Mouse (Mus musculus) liver, embryonic 14.5 days (tissue): ENCODE measurements around the gene Nbas. TPM values are rescaled to one million over a fixed set of nuclear protein-coding genes. Genes with fewer than 3 reads are reported as not detected.

Source experiments
- ATAC-seq: fragments of 200-750 bp; cut with Nextera tagmentation; 2 replicates; pipeline ENCODE4 v1.8.0; 2017; ENCODE audit warnings: moderate number of reproducible peaks, mild to moderate bottlenecking, moderate library complexity; ENCODE audit not compliant: insufficient read depth
- DNase-seq, 3 experiments: peaks; one replicate each; pipeline ENCODE4 v3.0.0-alpha.2; 2012 to 2013; ENCODE audit warnings: low read depth in 3 of 3, low spot score in 3 of 3
- H3K27ac ChIP-seq: fragments of 300-500 bp; sonication (generic); 2 replicates; pipeline ENCODE4 v1.5.1; 2014; ENCODE audit warnings: moderate library complexity, mild to moderate bottlenecking, control low read depth, inconsistent platforms
- H3K27me3 ChIP-seq: fragments of 300-500 bp; sonication (generic); 2 replicates; pipeline ENCODE4 v1.6.1; 2014; ENCODE audit warnings: mild to moderate bottlenecking, low read length, moderate library complexity; ENCODE audit not compliant: control insufficient read depth, insufficient read depth
- H3K36me3 ChIP-seq: fragments of 300-500 bp; sonication (generic); replicated peaks from 2 replicates; pipeline ENCODE4 v1.6.1; 2014; ENCODE audit warnings: low read depth; ENCODE audit not compliant: control insufficient read depth, insufficient read depth
- H3K4me1 ChIP-seq, 2 experiments: fragments of 200-500 bp in 1 of 2; fragments of 300-500 bp in 1 of 2; sonication (generic) in 1 of 2; replicated peaks; 2 replicates each; pipeline ENCODE4 v1.6.1; 2012 to 2014; ENCODE audit warnings: antibody characterized with exemption in 1 of 2, inconsistent platforms in 1 of 2, low read length in 1 of 2; ENCODE audit not compliant: control insufficient read depth in 2 of 2, insufficient read depth in 2 of 2
- H3K4me2 ChIP-seq: fragments of 300-500 bp; sonication (generic); 2 replicates; pipeline ENCODE4 v1.6.1; 2014; ENCODE audit warnings: low read depth, mild to moderate bottlenecking, control low read depth, moderate library complexity
- H3K4me3 ChIP-seq, 2 experiments: fragments of 200-500 bp in 1 of 2; fragments of 300-500 bp in 1 of 2; sonication (generic) in 1 of 2; 2 replicates each; pipeline ENCODE4 v1.5.1; 2012 to 2014; ENCODE audit warnings: low read depth in 2 of 2, low read length in 2 of 2, mild to moderate bottlenecking in 2 of 2, control low read depth in 1 of 2, inconsistent platforms in 1 of 2, moderate library complexity in 1 of 2; ENCODE audit not compliant: insufficient read depth in 1 of 2
- H3K9ac ChIP-seq: fragments of 300-500 bp; sonication (generic); replicated peaks from 2 replicates; pipeline ENCODE4 v1.6.1; 2014; ENCODE audit warnings: mild to moderate bottlenecking, control low read depth, moderate library complexity
- H3K9me3 ChIP-seq: fragments of 300-500 bp; sonication (generic); 2 replicates; pipeline ENCODE4 v1.6.1; 2016; ENCODE audit warnings: low read length, mixed read lengths; ENCODE audit not compliant: control insufficient read depth
- CTCF ChIP-seq: IDR thresholded peaks from 2 replicates; pipeline ENCODE4 v1.5.1; 2016; ENCODE audit warnings: antibody characterized with exemption, low read depth, control low read depth
- EP300 ChIP-seq: IDR thresholded peaks from 2 replicates; pipeline ENCODE4 v1.6.1; 2016; ENCODE audit warnings: antibody characterized with exemption, low read depth
- WGBS: fragments of 180-500 bp; shearing (Covaris S2); extraction: QIAGEN DNeasy Blood & Tissue Kit; methylation state at CpG from one replicate; pipeline ENCODE4 v1.1.7; 2014; ENCODE audit not compliant: insufficient replicate concordance; 5-methylcytosine and 5-hydroxymethylcytosine counted together
- polyA plus RNA-seq, 2 experiments: library from polyadenylated mRNA; depleted of rRNA in 1 of 2; stranded (reverse) in 1 of 2; unstranded in 1 of 2; fragments of >200 nt; fragmentation: Nextera tagmentation in 1 of 2; extraction: Ambion mirVana in 1 of 2; gene quantifications; 2 replicates each; pipeline versions ENCODE4 v1.2.1 to v1.2.3; 2012 to 2014

Nbas gene
- polyA plus RNA-seq, 2 experiments = 4.9 to 5.2 TPM

DNA sequence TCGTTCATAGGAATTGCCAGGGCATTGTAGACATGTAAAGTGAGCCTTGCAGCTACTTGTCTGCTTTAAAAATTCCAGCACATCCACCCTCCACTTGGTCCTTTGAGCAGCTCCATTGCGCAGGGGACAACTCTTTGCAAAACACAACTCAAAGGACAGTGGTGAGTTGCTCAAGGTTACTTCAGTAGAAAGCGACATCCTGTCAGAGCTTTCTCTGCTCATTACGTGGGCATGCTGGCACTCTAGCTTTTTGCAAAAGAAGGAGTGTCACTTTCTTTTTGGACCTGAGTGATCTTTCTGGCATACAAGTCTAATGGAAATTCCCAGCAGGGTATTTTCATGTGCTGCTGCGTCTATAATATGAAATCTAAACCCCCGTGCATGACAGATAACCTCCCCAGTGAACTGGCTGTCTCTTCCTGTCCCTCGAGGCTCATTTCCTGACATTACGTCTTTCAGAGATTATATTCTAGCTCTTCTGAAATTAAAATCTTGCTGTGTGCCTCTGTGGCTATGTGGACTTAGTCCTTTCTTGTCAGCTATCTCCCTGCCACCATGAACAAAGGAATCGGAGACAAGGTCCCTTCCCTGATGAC lies 192.7 kb downstream of the Nbas start:
- WGBS = 58% methylated on average over 9 of the region's 9 CpGs
- H3K36me3 ChIP-seq = no peaks in the 10 kb centered on the region
- no peaks in the 10 kb centered on the region for H3K27me3 ChIP-seq
- H3K4me2 ChIP-seq = no peak overlapping the region
- ATAC-seq = no peak
- no peak for TF ChIP-seq CTCF
- no peak for TF ChIP-seq EP300
- no peak overlapping the region for H3K27ac ChIP-seq
- 0 out of 4 replicates have a peak, but pooled peaks cover 0 to 4% of the 10 kb centered on the region in 2 experiments for H3K4me1 ChIP-seq
- H3K4me3 ChIP-seq = no peak overlapping the region
- H3K9ac ChIP-seq = no peak overlapping the region
- no peaks in the 10 kb centered on the region for H3K9me3 ChIP-seq
- DNase-seq = no peak

DNA sequence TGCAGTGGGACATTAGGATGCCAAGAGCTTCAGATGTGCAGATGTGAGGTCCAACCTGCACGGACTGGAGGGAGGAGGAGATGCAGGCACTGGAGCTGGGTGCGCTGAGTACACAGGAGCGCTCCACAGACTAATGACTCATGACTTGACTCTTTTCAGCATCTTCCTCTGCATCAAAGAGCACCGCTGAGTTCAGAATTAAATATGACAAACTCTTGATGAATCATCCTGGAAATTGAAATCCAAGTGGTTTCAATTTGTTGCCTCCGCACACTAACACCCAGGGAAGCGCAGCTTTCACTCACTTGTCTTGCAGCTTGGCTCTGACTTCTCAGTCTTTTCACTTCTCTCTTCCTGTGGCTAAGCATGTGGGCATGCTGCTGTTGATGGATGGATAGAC lies 193.5 kb downstream of the Nbas start:
- TF ChIP-seq EP300 = no peak
- TF ChIP-seq CTCF = no peak
- DNase-seq = no peak
- H3K4me3 ChIP-seq = no peak overlapping the region

DNA sequence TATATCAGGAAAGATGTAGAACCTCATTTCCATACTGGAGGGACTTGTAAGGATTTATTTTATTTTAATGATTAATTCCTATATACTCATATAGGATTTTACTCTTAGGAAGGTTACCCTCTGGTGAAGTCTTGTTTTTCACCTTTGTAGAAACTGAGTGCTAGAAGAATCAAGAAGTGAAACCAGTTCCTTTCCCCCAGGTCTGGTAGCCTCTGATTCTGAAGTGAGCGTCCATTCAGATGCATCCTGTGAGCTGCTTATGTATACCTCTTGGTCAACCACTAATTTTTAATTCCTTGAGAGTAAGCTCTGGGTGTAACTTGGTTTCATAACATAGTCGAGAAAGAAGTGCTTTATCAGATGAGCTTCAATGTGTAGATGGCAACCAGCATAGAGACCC lies 196.6 kb downstream of the Nbas start:
- no peak overlapping the region for H3K9ac ChIP-seq

More for the DNA sequence above, 193.5 kb downstream of the Nbas start:
- WGBS = 75% methylated on average over 6 of the region's 6 CpGs
- Histone ChIP-seq H3K4me1 (0 out of 4 replicates have a peak, but pooled peaks cover 0 to 4% of the 10 kb centered on the region in 2 experiments), H3K27ac (no peak overlapping the region), H3K9ac (no peak overlapping the region), H3K36me3 (no peaks in the 10 kb centered on the region), H3K4me2 (no peak overlapping the region), H3K27me3 (no peaks in the 10 kb centered on the region), H3K9me3 (no peaks in the 10 kb centered on the region)
- ATAC-seq = no peak

DNA sequence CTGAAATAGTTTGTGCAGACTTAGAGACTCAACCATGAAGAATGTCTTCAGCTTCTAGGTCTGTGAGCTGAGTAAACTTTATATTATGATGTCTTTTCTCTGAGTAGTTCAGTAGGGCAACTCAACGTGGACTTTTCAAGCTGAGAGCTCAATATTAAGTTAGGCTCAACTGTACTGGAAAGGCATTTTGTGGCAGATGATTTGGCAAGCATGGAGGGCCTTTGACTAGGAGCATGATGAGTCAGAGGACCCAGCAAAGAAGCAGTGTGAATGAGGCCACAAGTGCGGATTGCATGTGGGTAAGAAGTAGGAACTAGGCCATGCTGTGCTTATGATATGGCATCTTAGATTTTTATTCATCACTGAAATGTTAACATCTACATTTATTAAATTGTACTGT lies 205.9 kb downstream of the Nbas start:
- TF ChIP-seq CTCF (no peak), EP300 (no peak)
- Histone ChIP-seq H3K4me2 (no peak overlapping the region), H3K36me3 (no peaks in the 10 kb centered on the region), H3K27ac (no peak overlapping the region), H3K27me3 (no peaks in the 10 kb centered on the region), H3K9me3 (no peaks in the 10 kb centered on the region), H3K4me3 (no peak overlapping the region), H3K9ac (no peak overlapping the region), H3K4me1 (no peaks in the 10 kb centered on the region)
- DNase-seq (no peak), ATAC-seq (no peak)
- 60% methylated on average over 2 of the region's 2 CpGs for WGBS

More for the DNA sequence above, 196.6 kb downstream of the Nbas start:
- no peaks in the 10 kb centered on the region for H3K9me3 ChIP-seq
- 62% methylated on average over 2 of the region's 2 CpGs for WGBS
- no peaks in the 10 kb centered on the region for H3K4me1 ChIP-seq
- no peak overlapping the region for H3K27ac ChIP-seq
- no peaks in the 10 kb centered on the region for H3K36me3 ChIP-seq
- no peak overlapping the region for H3K4me2 ChIP-seq
- H3K27me3 ChIP-seq = no peaks in the 10 kb centered on the region
- no peak for TF ChIP-seq CTCF
- TF ChIP-seq EP300 = no peak
- ATAC-seq (no peak), DNase-seq (no peak)
- H3K4me3 ChIP-seq = no peak overlapping the region

DNA sequence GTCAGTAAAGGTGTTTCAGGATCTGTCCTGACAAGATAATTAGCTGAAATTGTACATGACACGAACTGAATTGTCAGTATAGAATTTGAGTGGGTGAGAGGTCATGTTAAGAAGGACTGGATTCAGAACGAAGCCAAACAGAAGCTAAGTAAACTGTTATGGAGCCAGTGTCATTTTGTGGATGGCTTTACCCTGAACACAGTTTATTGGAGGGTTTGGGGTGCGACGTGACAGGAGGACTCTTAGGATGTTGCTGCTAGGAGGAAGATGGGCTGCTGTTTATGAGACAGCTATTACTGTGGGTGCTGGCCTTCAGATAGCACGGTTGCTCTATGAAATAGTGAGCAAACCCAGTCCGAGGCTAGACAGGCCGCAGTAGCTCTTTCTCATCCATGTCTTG lies 210.2 kb downstream of the Nbas start:
- TF ChIP-seq CTCF = no peak
- no peak for TF ChIP-seq EP300

More for the DNA sequence above, 210.2 kb downstream of the Nbas start:
- Histone ChIP-seq H3K27ac (no peak overlapping the region), H3K4me3 (no peak overlapping the region), H3K9ac (no peak overlapping the region), H3K9me3 (no peaks in the 10 kb centered on the region), H3K4me2 (no peak overlapping the region), H3K36me3 (no peaks in the 10 kb centered on the region), H3K27me3 (no peaks in the 10 kb centered on the region), H3K4me1 (no peaks in the 10 kb centered on the region)
- ATAC-seq = no peak
- WGBS = 76% methylated on average over 7 of the region's 7 CpGs
- no peak for DNase-seq
